Mouse (Mus musculus): Measurements from ENCODE around the gene Ldhd. TPM values are rescaled to one million over a fixed set of nuclear protein-coding genes. Genes with fewer than 3 reads are reported as not detected.

The Ldhd gene
- polyA plus RNA-seq (2012; rRNA removed): 0.60 and 0.88 TPM in 2 replicates

DNA sequence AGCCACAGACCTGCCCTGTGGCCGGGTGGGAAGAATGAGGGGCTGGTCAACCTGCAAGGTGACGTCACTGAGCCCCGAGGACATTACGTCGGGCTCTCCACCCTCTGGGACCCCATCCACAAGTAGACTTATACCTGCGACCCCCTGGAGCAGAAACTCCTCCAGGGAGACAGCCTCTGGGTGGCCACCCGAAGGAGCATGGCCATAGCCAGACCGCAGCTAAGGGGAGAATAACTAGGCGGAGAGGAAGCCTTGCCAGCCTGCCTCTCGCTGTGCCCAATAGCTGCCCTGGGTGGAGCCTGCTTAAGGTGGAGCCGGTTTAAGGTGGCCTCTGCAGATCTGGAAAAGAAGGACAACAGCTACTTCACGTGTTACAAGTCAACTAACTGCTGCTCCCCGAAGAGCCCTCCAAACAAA, at the start of gene Ldhd:
Gene Ldhd, minus strand, starts transcription at position 270 of the 417 bp plus-strand sequence.

DNA sequence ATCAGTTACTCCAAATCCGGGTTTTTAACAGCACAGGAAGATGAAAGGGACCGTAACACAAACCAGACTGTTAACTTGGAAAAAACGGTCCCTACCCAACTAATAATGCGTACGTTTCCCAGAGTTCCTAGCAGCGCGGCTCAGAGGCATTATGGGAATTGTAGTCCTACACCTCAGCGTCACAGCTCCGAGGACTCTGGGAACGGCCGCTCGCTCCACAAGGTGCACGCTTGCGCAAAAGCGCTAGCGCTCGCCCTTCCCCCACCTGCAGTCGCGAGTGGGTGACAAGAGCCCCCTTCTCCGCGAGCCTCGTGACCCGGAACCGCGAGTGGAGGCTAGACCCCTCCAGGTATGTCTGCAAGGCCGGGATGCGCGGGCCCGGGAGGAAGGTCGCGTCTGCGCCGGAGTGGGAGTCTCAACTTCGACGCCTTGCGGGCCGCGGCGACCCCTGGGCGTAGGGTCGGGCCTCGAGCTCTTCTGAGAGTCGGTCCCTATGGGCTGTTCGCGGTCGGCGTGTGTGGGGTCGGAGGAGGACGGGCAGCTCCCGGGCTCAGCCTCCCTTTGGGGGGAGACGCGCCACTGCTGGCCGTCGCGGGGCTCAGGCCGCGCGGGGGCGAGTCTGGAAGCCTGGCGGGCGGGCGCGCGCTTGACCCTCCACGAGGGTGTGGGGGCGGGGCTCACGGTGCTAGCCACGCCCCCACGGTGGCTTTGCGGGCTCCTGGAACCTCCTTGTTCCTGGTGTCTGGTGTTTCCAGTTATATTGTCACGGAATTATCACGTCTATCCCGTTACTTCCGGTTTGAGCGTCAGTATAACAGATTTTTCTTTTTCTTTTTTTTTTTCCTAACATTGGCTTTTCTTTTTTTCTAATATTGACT, 13.3 kb upstream of the Ldhd start, which contains the start of gene Zfp1:
Gene Zfp1, plus strand, starts transcription at position 138 of the 878 bp plus-strand sequence.

Other genes with a start within 250 kb of the Ldhd start
- 0.12 and 0.21 TPM in 2 replicates for gene Fa2h, start 236.6 kb downstream of the Ldhd start, polyA plus RNA-seq (2012; rRNA removed)
- 13.8 and 14.2 TPM in 2 replicates for gene Wdr59, start 108.3 kb downstream of the Ldhd start, polyA plus RNA-seq (2012; rRNA removed)
- 238 and 239 TPM in 2 replicates for gene Znrf1, start 94.3 kb downstream of the Ldhd start, polyA plus RNA-seq (2012; rRNA removed)
- gene Zfp1, start 13.0 kb upstream of the Ldhd start, polyA plus RNA-seq (2012; rRNA removed): 24.1 and 26.2 TPM in 2 replicates
- gene Ctrb1, start 60.6 kb upstream of the Ldhd start, polyA plus RNA-seq (2012; rRNA removed): 0.09 and 0.11 TPM in 2 replicates
- gene Bcar1, start 113.4 kb upstream of the Ldhd start, polyA plus RNA-seq (2012; rRNA removed): 83.0 and 93.6 TPM in 2 replicates
- 123 and 125 TPM in 2 replicates for gene Cfdp1, start 223.9 kb upstream of the Ldhd start, polyA plus RNA-seq (2012; rRNA removed)
- gene Tmem170, start 246.4 kb upstream of the Ldhd start, polyA plus RNA-seq (2012; rRNA removed): 3.4 and 4.0 TPM in 2 replicates